Mouse (Mus musculus): ENCODE data around the gene Slc9a5. TPM values are rescaled to one million over a fixed set of nuclear protein-coding genes. Genes with fewer than 3 reads are reported as not detected.

The Slc9a5 gene
- polyA plus RNA-seq, 1 experiment from 2014 or later, result 2.1 TPM

- H3K27ac ChIP-seq (ENCODE audit: low read depth, low read length), result no peak overlapping the region
- WGBS (ENCODE audit: insufficient replicate concordance), result 81% methylated on average over 14 of the region's 14 CpGs
- H3K36me3 ChIP-seq (ENCODE audit: control insufficient read depth, insufficient read depth, low read length), result 0 out of 2 replicates have a peak, but pooled peaks cover 2% of the 10 kb centered on the region
- H3K4me1 ChIP-seq (ENCODE audit: control insufficient read depth, insufficient read depth, low read length), result peaks cover 4% of the 10 kb centered on the region
- no peak for ATAC-seq (replicated peaks; ENCODE audit: insufficient number of reproducible peaks, low FRiP score, low TSS enrichment)
- H3K9ac ChIP-seq (ENCODE audit: low read depth, low read length), result no peak overlapping the region
- no peaks in the 10 kb centered on the region for H3K27me3 ChIP-seq (ENCODE audit: control insufficient read depth, insufficient read depth, low read length)
- H3K4me3 ChIP-seq (ENCODE audit: low read depth, low read length), result no peak overlapping the region
- no peak overlapping the region for H3K4me2 ChIP-seq
- H3K9me3 ChIP-seq (replicated peaks; ENCODE audit: control insufficient read depth, low read length), result no peaks in the 10 kb centered on the region
Measured at GRCm38 (mm10) chr8:105356681-105357080, 8.0 kb downstream of the Slc9a5 start.

DNA sequence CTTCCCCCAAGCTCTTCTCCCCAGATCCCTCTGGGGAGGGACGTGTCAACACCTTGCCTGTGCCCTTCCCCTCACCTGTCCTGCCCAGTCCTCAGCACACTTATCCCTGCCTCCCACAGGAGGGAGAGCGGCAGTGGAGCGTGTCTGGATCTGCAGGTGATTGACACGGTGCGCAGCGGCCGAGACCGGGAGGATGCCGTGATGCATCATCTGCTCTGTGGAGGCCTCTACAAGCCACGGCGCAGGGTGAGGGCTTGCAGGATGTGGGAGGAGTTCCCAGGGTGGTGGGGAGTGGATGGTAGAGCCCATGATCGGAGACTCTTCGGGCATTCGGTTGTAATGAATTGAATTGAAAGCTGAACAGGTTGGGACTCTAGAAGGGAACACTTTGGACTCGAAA, 10.6 kb downstream of the Slc9a5 start:
- Histone ChIP-seq H3K27ac (ENCODE audit: low read depth, low read length) (no peak overlapping the region), H3K4me3 (ENCODE audit: low read depth, low read length) (no peak overlapping the region), H3K27me3 (ENCODE audit: control insufficient read depth, insufficient read depth, low read length) (no peaks in the 10 kb centered on the region), H3K9ac (ENCODE audit: low read depth, low read length) (no peak overlapping the region), H3K9me3 (replicated peaks; ENCODE audit: control insufficient read depth, low read length) (no peaks in the 10 kb centered on the region), H3K4me2 (no peak overlapping the region), H3K36me3 (ENCODE audit: control insufficient read depth, insufficient read depth, low read length) (0 out of 2 replicates have a peak, but pooled peaks cover 2% of the 10 kb centered on the region), H3K4me1 (ENCODE audit: control insufficient read depth, insufficient read depth, low read length) (peaks cover 4% of the 10 kb centered on the region)
- no peak for ATAC-seq (replicated peaks; ENCODE audit: insufficient number of reproducible peaks, low FRiP score, low TSS enrichment)
- WGBS (ENCODE audit: insufficient replicate concordance), result 64% methylated on average over 15 of the region's 15 CpGs

- Histone ChIP-seq H3K9ac (ENCODE audit: low read depth, low read length) (no peak overlapping the region), H3K27me3 (ENCODE audit: control insufficient read depth, insufficient read depth, low read length) (no peaks in the 10 kb centered on the region), H3K4me1 (ENCODE audit: control insufficient read depth, insufficient read depth, low read length) (peaks cover 4% of the 10 kb centered on the region), H3K27ac (ENCODE audit: low read depth, low read length) (no peak overlapping the region), H3K9me3 (replicated peaks; ENCODE audit: control insufficient read depth, low read length) (no peaks in the 10 kb centered on the region), H3K36me3 (ENCODE audit: control insufficient read depth, insufficient read depth, low read length) (0 out of 2 replicates have a peak, but pooled peaks cover 2% of the 10 kb centered on the region), H3K4me3 (ENCODE audit: low read depth, low read length) (no peak overlapping the region), H3K4me2 (no peak overlapping the region)
- 34% methylated on average over 4 of the region's 4 CpGs for WGBS (ENCODE audit: insufficient replicate concordance)
- no peak for ATAC-seq (replicated peaks; ENCODE audit: insufficient number of reproducible peaks, low FRiP score, low TSS enrichment)
Measured at GRCm38 (mm10) chr8:105359646-105360045, 11.0 kb downstream of the Slc9a5 start.

GRCm38 (mm10) chr8:105361751-105362702, 13.4 kb downstream of the Slc9a5 start:
- H3K27ac ChIP-seq (ENCODE audit: low read depth, low read length), result peak overlapping the region; percentile 47; the same call in 1 of the 2 replicates
- H3K9me3 ChIP-seq (replicated peaks; ENCODE audit: control insufficient read depth, low read length), result no peaks in the 10 kb centered on the region
- no peaks in the 10 kb centered on the region for H3K27me3 ChIP-seq (ENCODE audit: control insufficient read depth, insufficient read depth, low read length)
- no peaks in the 10 kb centered on the region; the same call in 1 of the 2 replicates for H3K4me1 ChIP-seq (ENCODE audit: control insufficient read depth, insufficient read depth, low read length)
- 67% methylated on average over 12 of the region's 12 CpGs for WGBS (ENCODE audit: insufficient replicate concordance)
- no peak overlapping the region for H3K4me3 ChIP-seq (ENCODE audit: low read depth, low read length)
- H3K9ac ChIP-seq (ENCODE audit: low read depth, low read length), result no peak overlapping the region
- H3K4me2 ChIP-seq, result no peak overlapping the region
- no peak for ATAC-seq (replicated peaks; ENCODE audit: insufficient number of reproducible peaks, low FRiP score, low TSS enrichment)
- no peaks in the 10 kb centered on the region for H3K36me3 ChIP-seq (ENCODE audit: control insufficient read depth, insufficient read depth, low read length)

DNA sequence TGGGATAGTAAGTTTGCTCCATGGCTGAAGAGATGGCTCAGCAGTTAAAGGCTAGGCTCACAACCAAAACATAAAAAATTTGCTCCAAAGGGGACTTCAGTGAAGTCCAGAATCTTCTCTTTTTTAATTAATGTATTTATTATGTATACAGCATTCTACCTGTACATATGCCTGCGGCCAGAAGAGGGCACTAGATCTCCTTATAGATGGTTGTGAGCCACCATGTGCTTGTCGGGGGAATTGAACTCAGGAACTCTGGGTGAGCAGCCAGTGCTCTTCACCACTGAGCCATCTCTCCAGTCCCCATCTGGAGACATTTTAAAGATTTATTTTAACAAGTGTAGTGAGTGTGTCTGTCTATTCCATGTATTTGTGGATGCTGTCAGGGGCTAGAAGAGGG, 18.5 kb downstream of the Slc9a5 start:
- Histone ChIP-seq H3K4me2 (no peak overlapping the region), H3K36me3 (ENCODE audit: control insufficient read depth, insufficient read depth, low read length) (no peaks in the 10 kb centered on the region), H3K27me3 (ENCODE audit: control insufficient read depth, insufficient read depth, low read length) (no peaks in the 10 kb centered on the region), H3K4me3 (ENCODE audit: low read depth, low read length) (no peak overlapping the region), H3K9ac (ENCODE audit: low read depth, low read length) (no peak overlapping the region), H3K4me1 (ENCODE audit: control insufficient read depth, insufficient read depth, low read length) (0 out of 2 replicates have a peak, but pooled peaks cover 2% of the 10 kb centered on the region), H3K9me3 (replicated peaks; ENCODE audit: control insufficient read depth, low read length) (no peaks in the 10 kb centered on the region), H3K27ac (ENCODE audit: low read depth, low read length) (no peak overlapping the region)
- ATAC-seq (replicated peaks; ENCODE audit: insufficient number of reproducible peaks, low FRiP score, low TSS enrichment), result no peak
- 71% methylated on average over 2 of the region's 2 CpGs for WGBS (ENCODE audit: insufficient replicate concordance)

GRCm38 (mm10) chr8:105372473-105372872, 23.8 kb downstream of the Slc9a5 start:
- Histone ChIP-seq H3K9ac (ENCODE audit: low read depth, low read length) (no peak overlapping the region), H3K9me3 (replicated peaks; ENCODE audit: control insufficient read depth, low read length) (no peaks in the 10 kb centered on the region), H3K27ac (ENCODE audit: low read depth, low read length) (no peak overlapping the region), H3K4me1 (ENCODE audit: control insufficient read depth, insufficient read depth, low read length) (0 out of 2 replicates have a peak, but pooled peaks cover 2% of the 10 kb centered on the region), H3K4me3 (ENCODE audit: low read depth, low read length) (no peak overlapping the region), H3K4me2 (no peak overlapping the region), H3K36me3 (ENCODE audit: control insufficient read depth, insufficient read depth, low read length) (no peaks in the 10 kb centered on the region), H3K27me3 (ENCODE audit: control insufficient read depth, insufficient read depth, low read length) (peaks cover 3% of the 10 kb centered on the region; the same call in 1 of the 2 replicates)
- WGBS (ENCODE audit: insufficient replicate concordance), result 73% methylated on average over 9 of the region's 9 CpGs
- ATAC-seq (replicated peaks; ENCODE audit: insufficient number of reproducible peaks, low FRiP score, low TSS enrichment), result no peak

GRCm38 (mm10) chr8:105373032-105373431, 24.4 kb downstream of the Slc9a5 start, which contains the start of gene Plekhg4:
Gene Plekhg4, plus strand, starts transcription at chr8:105373274.
- no peak for ATAC-seq (replicated peaks; ENCODE audit: insufficient number of reproducible peaks, low FRiP score, low TSS enrichment)
- no peaks in the 10 kb centered on the region for H3K9me3 ChIP-seq (replicated peaks; ENCODE audit: control insufficient read depth, low read length)

GRCm38 (mm10) chr8:105374513-105374966, 25.9 kb downstream of the Slc9a5 start:
- Histone ChIP-seq H3K27ac (ENCODE audit: low read depth, low read length) (no peak overlapping the region), H3K9ac (ENCODE audit: low read depth, low read length) (no peak overlapping the region), H3K4me1 (ENCODE audit: control insufficient read depth, insufficient read depth, low read length) (peaks cover 5% of the 10 kb centered on the region), H3K36me3 (ENCODE audit: control insufficient read depth, insufficient read depth, low read length) (no peaks in the 10 kb centered on the region), H3K9me3 (replicated peaks; ENCODE audit: control insufficient read depth, low read length) (no peaks in the 10 kb centered on the region), H3K4me2 (peak overlapping the region; percentile 57), H3K27me3 (ENCODE audit: control insufficient read depth, insufficient read depth, low read length) (peaks cover 7% of the 10 kb centered on the region; the same call in 1 of the 2 replicates), H3K4me3 (ENCODE audit: low read depth, low read length) (peak overlapping the region; percentile 11; the same call in 1 of the 2 replicates)
- WGBS (ENCODE audit: insufficient replicate concordance), result 26% methylated on average over 33 of the region's 33 CpGs
- ATAC-seq (replicated peaks; ENCODE audit: insufficient number of reproducible peaks, low FRiP score, low TSS enrichment), result no peak

More at GRCm38 (mm10) chr8:105373032-105373431, 24.4 kb downstream of the Slc9a5 start, which contains the start of gene Plekhg4:
- 44% methylated on average over 2 of the region's 2 CpGs for WGBS (ENCODE audit: insufficient replicate concordance)
- no peak within 1 kb of the TSS for H3K27ac ChIP-seq (ENCODE audit: low read depth, low read length)
- H3K27me3 ChIP-seq (ENCODE audit: control insufficient read depth, insufficient read depth, low read length), result peaks cover 4% of the 10 kb centered on the region; the same call in 1 of the 2 replicates
- 0 out of 2 replicates have a peak, but pooled peaks cover 2% of the 10 kb centered on the region for H3K4me1 ChIP-seq (ENCODE audit: control insufficient read depth, insufficient read depth, low read length)
- H3K4me2 ChIP-seq, result no peak within 1 kb of the TSS
- no peak within 1 kb of the TSS for H3K4me3 ChIP-seq (ENCODE audit: low read depth, low read length)
- H3K36me3 ChIP-seq (ENCODE audit: control insufficient read depth, insufficient read depth, low read length), result no peaks in the 10 kb centered on the region
- H3K9ac ChIP-seq (ENCODE audit: low read depth, low read length), result no peak within 1 kb of the TSS

Measured in heart, embryonic 11.5 days (tissue).